Mouse (Mus musculus): ENCODE results near the gene Ncapg2. TPM values are rescaled to one million over a fixed set of nuclear protein-coding genes. Genes with fewer than 3 reads are reported as not detected.

Gene Ncapg2
- total RNA-seq, 2 experiments from 2014 or later = 7.6 to 7.9 TPM

Other genes starting within 250 kb of the Ncapg2 start
- gene Wdr60, start 142.4 kb upstream of the Ncapg2 start, total RNA-seq (2021) = 10 to 100 TPM; 10.5 to 12.3 TPM
- gene Gm11027, start 130.0 kb upstream of the Ncapg2 start, total RNA-seq (2021) = not detected
- gene Esyt2, start 124.2 kb upstream of the Ncapg2 start, total RNA-seq (2021) = 10 to 100 TPM; 58.3 to 64.6 TPM
- 10 to 100 TPM; 14.8 to 17.6 TPM for gene Ptprn2, start 80.3 kb downstream of the Ncapg2 start, total RNA-seq (2021)

Data from adrenal gland, postnatal 36 days (tissue).